Mouse (Mus musculus) splenic B cell, adult 2 months (primary cell): ENCODE data around the gene Cela3a.

Source experiments
- DNase-seq: peaks from one replicate; pipeline ENCODE4 v3.0.0-alpha.2; 2011; ENCODE audit warnings: low read depth, low spot score
- H3K27me3 ChIP-seq: 2 replicates; pipeline ENCODE4 v1.6.1; 2012; ENCODE audit warnings: mild to moderate bottlenecking, low read length, moderate library complexity, mixed read lengths; ENCODE audit not compliant: control insufficient read depth, poor library complexity, insufficient read depth, severe bottlenecking
- H3K36me3 ChIP-seq: 2 replicates; pipeline ENCODE4 v1.6.1; 2012; ENCODE audit warnings: mild to moderate bottlenecking, low read length, moderate library complexity, mixed read lengths; ENCODE audit not compliant: control insufficient read depth, poor library complexity, insufficient read depth, severe bottlenecking

Cela3a gene

GRCm38 (mm10) chr4:137409691-137410090 is at the start of gene Cela3a:
TSS of gene Cela3a (minus strand) at chr4:137409791.
- H3K36me3 ChIP-seq, result no peaks in the 10 kb centered on the region
- H3K27me3 ChIP-seq, result no peaks in the 10 kb centered on the region
- DNase-seq, result no peak

- no peaks in the 10 kb centered on the region for H3K36me3 ChIP-seq
- no peak for DNase-seq
- H3K27me3 ChIP-seq, result no peaks in the 10 kb centered on the region
Measured at GRCm38 (mm10) chr4:137458861-137459260, 49.3 kb upstream of the Cela3a start.

GRCm38 (mm10) chr4:137458310-137458709 is 48.7 kb upstream of the Cela3a start:
- H3K27me3 ChIP-seq, result no peaks in the 10 kb centered on the region
- no peak for DNase-seq
- H3K36me3 ChIP-seq, result no peaks in the 10 kb centered on the region

- H3K27me3 ChIP-seq, result no peaks in the 10 kb centered on the region
- no peaks in the 10 kb centered on the region for H3K36me3 ChIP-seq
- DNase-seq, result no peak
Measured at GRCm38 (mm10) chr4:137457292-137457691, 47.7 kb upstream of the Cela3a start.

- H3K27me3 ChIP-seq, result no peaks in the 10 kb centered on the region
- DNase-seq, result no peak
Measured at GRCm38 (mm10) chr4:137456581-137456980, 47.0 kb upstream of the Cela3a start.

GRCm38 (mm10) chr4:137454582-137454981 is 45.0 kb upstream of the Cela3a start:
- H3K27me3 ChIP-seq, result no peaks in the 10 kb centered on the region
- no peak for DNase-seq
- H3K36me3 ChIP-seq, result no peaks in the 10 kb centered on the region

More at GRCm38 (mm10) chr4:137456581-137456980, 47.0 kb upstream of the Cela3a start:
- H3K36me3 ChIP-seq, result no peaks in the 10 kb centered on the region

- DNase-seq, result no peak
- Histone ChIP-seq H3K36me3 (no peaks in the 10 kb centered on the region), H3K27me3 (no peaks in the 10 kb centered on the region)
Measured at GRCm38 (mm10) chr4:137453234-137453767, 43.7 kb upstream of the Cela3a start, which contains the start of gene 1700013G24Rik. TSS of gene 1700013G24Rik (plus strand) at chr4:137453284.

- H3K36me3 ChIP-seq, result no peaks in the 10 kb centered on the region
- H3K27me3 ChIP-seq, result no peaks in the 10 kb centered on the region
- no peak for DNase-seq
Measured at GRCm38 (mm10) chr4:137452190-137452589, 42.6 kb upstream of the Cela3a start.

GRCm38 (mm10) chr4:137449715-137450114 is 40.1 kb upstream of the Cela3a start:
- no peak for DNase-seq
- Histone ChIP-seq H3K36me3 (no peaks in the 10 kb centered on the region), H3K27me3 (no peaks in the 10 kb centered on the region)

- Histone ChIP-seq H3K27me3 (no peaks in the 10 kb centered on the region), H3K36me3 (no peaks in the 10 kb centered on the region)
- DNase-seq, result no peak
Measured at GRCm38 (mm10) chr4:137449132-137449531, 39.5 kb upstream of the Cela3a start.

GRCm38 (mm10) chr4:137448641-137449040 is 39.0 kb upstream of the Cela3a start:
- Histone ChIP-seq H3K36me3 (no peaks in the 10 kb centered on the region), H3K27me3 (no peaks in the 10 kb centered on the region)
- DNase-seq, result no peak

- no peak for DNase-seq
- Histone ChIP-seq H3K27me3 (no peaks in the 10 kb centered on the region), H3K36me3 (no peaks in the 10 kb centered on the region)
Measured at GRCm38 (mm10) chr4:137448197-137448596, 38.6 kb upstream of the Cela3a start.

GRCm38 (mm10) chr4:137447363-137448196 is 38.0 kb upstream of the Cela3a start:
- no peaks in the 10 kb centered on the region for H3K36me3 ChIP-seq
- no peaks in the 10 kb centered on the region for H3K27me3 ChIP-seq
- no peak for DNase-seq

GRCm38 (mm10) chr4:137445881-137446280 is 36.3 kb upstream of the Cela3a start:
- no peak for DNase-seq
- Histone ChIP-seq H3K36me3 (no peaks in the 10 kb centered on the region), H3K27me3 (no peaks in the 10 kb centered on the region)

GRCm38 (mm10) chr4:137443625-137444024 is 34.0 kb upstream of the Cela3a start:
- Histone ChIP-seq H3K27me3 (no peaks in the 10 kb centered on the region), H3K36me3 (no peaks in the 10 kb centered on the region)
- peak; percentile 67 for DNase-seq
